Mouse (Mus musculus) ovary, postnatal 14 days (tissue): Measurements from ENCODE around the gene Hpse.

Experiments used
- DNase-seq: peaks from one replicate; pipeline ENCODE4 v3.0.0; 2022; ENCODE audit warnings: low spot score

The Hpse gene

DNA sequence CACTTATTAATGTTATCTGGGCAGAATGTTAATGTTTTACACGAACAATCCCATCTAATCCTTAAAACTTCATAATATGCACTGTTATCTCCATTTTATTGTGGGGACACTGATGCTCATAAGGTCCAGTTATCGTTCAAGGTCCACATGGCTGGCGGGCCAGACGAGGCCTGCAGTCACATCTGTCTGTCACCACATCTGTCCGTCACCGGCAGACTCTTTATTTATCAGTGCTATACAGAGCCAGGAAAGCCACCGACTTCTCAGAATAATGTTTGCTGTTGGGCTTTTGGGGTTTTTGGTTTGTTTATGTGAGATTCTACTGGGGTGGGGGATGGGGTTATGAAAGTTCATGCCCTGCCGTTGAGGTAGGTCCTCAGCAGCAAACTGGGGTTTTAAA is 81.0 kb downstream of the Hpse start:
- DNase-seq, result no peak

DNA sequence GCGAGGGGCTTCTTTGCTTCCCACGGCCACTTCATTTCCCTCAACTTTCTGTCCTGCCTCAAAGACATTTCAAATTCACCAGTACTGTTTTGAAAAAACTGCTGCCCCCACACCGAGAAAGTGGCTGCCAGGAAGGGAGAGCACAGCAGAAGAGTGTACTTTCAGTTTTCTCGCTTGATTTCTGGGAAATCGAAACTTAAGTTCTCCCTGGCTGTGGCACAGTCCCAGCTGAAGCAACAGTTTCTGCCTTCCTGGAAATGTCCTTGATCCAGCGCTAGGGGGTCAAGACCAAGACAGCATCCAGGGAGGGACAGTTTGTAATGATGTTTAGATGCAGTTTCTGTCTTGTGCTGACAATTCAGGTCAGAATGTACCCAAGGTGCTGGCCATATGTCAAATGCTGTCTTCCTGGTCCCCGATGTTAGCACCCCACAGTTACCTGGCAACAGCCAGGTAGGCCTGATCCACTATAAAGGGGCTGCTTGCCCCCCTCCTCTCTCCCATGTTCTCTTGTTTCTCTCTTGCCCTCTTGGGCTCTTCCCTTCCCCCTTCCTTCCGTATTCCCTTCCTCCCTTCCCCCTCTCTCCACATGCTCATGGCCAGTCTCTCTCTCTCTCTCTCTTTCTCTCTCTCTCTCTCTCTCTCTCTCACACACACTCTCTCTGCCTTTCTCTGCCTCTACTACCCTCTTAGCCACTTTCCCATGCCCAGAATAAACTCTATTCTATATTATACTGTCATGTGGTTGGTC is 82.5 kb downstream of the Hpse start:
- peak; percentile 39 for DNase-seq

DNA sequence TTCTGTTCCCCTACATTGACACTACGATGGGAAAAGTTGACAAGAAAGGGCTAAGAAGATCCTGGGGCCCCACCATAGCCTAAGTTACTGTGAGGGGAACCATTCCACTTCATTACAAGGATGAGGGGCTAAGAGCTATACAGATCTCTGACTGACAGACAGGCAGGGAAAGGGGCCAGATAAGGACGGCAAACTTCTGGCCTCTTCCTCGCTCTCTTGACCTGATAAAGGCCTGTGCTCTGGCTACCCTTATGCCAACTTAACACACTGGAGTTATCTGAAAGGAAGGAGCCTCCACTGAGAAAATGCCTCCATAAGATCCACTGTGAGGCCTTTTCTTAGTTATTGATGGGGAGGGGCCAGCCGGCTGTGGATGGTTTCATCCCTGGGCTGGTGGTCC is 83.6 kb downstream of the Hpse start:
- DNase-seq, result no peak

DNA sequence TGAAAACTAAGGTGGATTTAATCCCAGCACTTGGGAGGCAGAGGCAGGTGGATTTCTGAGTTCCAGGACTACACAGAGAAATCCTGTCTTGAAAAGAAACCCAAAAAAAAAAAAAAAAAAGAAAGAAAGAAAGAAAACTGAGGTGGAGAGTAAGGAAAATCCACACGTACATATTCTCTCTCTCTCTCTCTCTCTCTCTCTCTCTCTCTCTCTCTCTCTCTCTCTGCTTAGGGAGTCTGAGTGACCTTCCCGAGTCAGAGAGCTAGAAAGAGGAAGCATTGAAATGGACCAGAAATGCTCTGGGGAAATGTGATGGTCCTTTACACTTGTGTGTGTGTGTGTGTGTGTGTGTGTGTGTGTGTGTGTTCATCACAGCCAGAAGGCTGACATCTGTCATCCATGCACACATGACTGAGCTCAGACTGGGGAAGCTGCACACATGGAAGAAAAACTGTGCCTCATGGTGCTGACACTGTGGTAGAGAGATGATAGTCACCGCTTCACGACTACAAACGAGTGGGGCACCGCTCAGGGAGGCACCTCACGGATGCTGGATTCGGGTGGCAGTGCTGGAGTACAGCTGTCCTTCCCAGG is 84.5 kb downstream of the Hpse start:
- DNase-seq, result no peak

DNA sequence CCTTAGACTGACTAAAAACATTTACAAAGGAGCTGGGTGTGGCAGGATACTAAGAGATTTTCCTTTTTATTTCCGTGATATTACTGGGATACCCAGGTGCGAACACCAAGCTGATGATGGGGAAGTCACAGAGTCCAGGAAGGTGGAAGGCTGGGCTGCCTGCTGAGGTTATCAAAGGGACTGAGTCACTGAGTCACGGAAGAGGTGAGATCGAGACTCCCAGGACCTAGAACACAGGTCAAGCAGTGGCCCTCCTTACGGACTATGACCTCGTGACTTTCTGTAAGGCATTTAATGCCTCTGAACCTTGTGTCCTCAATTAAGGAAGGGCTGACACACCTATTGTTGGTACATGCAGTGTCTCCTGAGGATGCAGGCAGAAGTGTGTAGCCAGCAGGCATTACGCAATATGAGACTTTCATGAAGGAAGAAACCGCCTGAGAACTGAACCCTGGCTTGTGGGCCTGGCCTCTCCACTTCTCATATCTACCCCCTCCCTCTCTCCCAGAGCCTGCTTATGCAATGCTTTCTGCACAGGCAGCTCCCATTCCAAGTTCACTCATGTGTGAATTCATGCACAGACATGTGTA is 86.9 kb downstream of the Hpse start:
- no peak for DNase-seq
